Mouse (Mus musculus): ENCODE data around the gene Gm49318. TPM values are rescaled to one million over a fixed set of nuclear protein-coding genes. Genes with fewer than 3 reads are reported as not detected.
A peak's percentile ranks its signal among the peaks of the same experiment; 100 is the strongest.

Gm49318 gene
- polyA plus RNA-seq, 1 experiment from 2014 or later: not detected

DNA sequence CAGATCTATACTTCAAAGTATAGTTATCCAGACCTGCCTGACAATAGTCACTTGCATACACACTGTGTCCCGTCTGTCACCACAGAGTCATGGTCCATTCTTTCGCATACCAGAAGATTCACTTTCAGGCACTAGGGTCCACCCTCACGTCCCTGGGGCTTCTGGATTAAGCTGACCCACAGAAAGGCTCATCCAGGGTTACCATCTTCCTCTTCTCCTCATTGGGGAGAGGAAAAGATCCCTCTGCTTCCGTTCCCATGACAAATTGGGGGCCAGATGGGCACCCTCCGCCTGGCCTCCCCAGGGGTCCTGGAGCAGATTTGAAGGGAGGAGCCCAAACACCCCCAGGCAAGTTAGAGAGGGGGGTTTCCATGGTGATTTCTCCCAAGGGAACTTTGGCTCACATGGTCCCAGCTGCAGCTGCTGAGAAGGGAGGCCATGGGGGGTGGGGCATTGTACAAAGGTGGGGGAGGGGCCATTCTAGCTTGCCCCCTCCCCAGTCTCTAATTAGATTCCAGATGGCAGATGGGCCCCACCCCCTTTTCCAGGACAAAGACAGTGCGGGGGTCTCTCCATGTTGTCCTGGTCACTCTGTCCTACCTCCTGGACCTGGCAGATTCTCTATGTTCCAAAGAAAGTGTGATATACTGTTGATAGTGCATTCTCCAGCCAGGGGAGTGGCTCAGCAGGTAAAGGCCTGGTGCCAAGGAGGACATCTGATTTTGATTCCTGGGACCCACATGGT, 35.6 kb downstream of the Gm49318 start:
- DNase-seq (ENCODE audit: low spot score): no peak

DNA sequence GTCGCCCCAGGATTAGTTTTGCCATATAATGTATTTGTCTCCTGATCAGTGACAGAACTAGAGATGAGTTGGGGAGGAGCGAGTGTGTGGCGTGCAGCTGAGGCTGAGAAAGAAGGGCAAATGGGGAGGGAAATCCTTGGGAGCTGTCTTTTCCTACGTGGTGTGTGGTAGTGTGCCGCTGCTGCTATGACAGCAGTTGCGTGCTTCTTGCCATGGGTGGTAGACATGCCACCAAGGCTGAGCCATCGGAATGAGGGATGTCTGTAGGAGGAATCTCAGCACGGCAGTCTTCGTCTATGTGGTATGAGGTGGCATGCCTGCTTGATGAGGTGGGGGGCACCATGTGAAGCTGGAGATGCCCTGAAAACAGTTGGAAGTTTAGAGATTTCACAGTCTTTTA, 40.7 kb downstream of the Gm49318 start:
- DNase-seq (ENCODE audit: low spot score): no peak

DNA sequence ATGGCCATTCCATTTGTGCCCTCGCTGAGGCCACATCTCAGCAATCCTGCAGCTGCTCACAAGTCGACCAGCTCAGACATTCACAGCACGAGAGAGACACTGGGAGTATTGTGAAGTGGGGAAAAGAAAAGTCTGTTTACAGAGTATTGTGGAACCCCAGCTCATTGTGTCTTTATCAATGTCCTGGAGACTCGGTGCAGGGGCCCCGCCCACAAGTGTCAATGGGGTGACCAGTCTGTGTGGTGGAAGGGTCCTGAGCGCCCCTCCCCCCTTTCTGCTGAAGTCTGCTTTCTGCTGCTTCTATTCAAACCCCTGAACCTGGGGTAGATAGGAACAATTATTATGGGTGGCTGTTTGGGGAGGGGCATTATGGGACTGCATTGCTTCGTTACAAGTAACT, 42.6 kb downstream of the Gm49318 start:
- no peak for DNase-seq (ENCODE audit: low spot score)

DNA sequence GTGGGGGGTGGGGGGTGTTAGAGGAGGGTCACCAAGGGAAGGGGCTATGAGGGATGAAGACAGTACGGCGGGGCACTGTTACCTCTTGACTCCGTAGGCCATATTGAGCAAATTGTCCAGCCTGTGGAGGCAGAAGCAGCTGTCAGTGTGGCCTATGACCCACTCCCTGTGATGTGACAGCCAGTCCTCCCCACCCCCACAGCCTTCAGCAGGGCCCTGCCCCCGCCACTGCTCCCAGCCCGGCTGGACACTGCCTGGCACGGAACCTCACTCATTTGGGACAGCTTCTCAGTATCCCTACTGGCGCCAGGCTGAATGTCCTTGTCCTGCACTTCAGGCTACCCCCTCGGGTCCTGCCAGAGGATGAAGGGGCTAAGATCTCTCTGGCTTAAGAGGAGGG, 46.5 kb downstream of the Gm49318 start:
- no peak for DNase-seq (ENCODE audit: low spot score)

DNA sequence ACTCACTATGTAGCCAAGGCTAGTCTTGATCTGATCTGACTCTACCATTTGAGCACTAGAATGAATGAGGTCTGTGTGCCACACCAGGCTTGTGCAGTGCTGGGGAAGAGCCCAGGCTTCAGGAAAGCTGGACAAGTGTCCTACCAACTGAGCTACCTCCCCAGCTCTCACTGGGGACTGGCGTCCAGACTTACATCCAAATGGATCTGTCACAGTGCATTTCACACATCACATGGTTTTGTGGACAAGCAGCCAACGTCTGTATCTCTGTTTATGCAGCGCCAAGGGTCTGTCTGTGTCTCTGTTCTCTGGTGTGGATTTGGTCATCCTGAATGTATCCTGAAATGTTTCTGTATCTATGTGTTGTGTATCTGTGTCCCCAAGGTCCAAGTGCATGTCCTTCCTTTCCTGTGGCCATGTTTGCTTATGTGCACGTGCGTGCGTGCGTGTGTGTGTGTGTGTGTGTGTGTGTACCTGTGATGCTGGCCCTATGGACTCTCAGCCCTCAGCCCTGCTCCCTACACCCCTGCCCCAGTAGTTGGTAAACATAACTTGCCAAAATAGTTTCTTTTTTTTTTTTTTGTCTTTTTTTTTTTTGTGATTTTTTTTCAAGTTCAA, 53.7 kb downstream of the Gm49318 start:
- no peak for DNase-seq (ENCODE audit: low spot score)

DNA sequence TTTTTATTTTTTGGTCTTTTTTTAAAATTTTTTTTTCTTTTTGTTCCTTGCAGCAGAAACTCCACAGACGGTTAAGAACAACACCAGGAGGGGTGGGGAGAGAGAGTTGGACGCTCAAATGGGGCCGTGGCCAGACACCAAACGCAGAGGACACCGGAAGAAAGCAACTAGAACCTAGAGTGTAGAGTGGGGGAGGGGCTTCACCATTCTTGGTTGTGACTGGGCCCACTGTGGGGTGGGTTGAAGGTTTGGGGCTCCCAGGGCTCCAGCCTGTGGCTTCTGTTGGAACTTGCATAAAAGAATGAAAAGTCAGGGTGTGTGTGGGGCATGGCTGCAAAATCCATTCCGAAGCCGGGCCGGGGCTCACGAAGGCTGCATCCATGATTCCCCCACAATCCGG, 54.8 kb downstream of the Gm49318 start:
- DNase-seq (ENCODE audit: low spot score): peak; percentile 33

DNA sequence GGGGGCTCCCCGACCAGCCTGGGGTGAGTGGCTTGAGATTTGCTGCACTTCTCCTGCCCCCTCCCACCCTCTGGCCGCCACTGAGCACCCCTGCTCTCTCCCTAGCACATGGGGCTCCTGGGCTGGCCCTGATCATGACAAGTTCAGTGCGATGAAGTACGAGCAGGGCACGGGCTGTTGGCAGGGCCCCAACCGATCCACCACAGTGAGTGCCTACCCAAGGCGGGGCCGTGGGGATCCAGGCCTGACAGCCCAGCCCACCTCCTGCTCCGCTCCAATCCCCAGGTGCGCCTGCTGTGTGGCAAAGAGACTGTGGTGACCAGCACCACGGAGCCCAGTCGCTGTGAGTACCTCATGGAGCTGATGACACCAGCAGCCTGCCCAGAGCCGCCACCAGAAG, 58.3 kb downstream of the Gm49318 start:
- no peak for DNase-seq (ENCODE audit: low spot score)

DNA sequence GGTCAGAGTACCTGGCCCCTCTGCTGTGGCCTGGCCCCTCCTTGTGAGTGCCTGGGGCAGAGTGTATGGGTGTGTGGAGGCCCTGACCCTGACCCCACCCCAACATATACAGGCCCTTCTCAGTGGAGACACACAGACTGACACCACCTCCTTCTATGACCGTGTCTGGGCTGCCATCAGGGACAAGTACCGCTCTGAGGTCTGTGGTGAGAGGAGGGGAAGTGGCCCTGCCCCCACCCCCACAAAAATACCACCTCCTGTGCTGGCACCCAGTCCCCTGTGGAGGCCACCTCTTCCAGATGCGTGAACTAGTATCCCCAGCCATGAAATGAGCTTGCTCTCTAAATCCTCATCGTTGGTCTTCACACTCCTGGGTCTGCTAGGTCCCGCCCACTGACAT, 60.0 kb downstream of the Gm49318 start:
- DNase-seq (ENCODE audit: low spot score): peak; percentile 45

DNA sequence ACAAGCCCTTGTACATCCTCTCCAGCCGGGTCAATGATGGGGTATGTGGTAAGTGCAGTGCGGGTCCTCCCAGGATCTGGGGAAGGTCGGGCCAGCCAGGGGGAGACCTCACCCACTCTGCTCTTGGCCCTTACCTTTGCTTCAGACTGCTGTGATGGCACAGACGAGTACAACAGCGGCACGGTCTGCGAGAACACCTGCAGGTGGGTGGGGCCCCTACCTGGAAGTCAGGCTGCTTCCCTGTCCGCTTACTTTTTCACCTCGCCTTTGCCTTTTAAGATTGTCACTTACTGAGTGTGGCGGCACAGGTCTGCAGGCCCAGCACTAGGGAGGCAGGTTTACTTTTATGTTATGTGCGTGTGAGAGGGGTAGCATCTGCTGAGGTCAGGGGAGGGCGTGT, 66.5 kb downstream of the Gm49318 start:
- DNase-seq (ENCODE audit: low spot score): no peak

DNA sequence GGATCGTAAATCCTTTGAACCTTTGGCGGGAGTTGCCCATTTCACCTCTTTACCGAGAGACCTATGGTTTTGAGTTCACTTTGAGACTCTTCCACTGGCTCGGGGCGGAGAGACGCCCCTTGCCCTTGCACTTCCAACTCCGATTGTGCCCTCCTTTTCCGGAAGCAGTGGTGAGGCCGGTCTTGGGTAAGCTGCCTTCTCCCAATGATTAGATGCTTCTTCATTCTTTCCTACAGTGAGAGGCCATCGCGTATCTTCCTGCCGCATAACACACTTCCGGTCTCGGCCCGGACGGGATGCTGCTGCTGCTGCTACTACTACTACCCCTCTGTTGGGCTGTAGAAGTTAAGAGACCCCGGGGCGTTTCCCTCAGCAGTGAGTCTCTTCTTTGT, 67.9 kb downstream of the Gm49318 start:
- no peak for DNase-seq (ENCODE audit: low spot score)

DNA sequence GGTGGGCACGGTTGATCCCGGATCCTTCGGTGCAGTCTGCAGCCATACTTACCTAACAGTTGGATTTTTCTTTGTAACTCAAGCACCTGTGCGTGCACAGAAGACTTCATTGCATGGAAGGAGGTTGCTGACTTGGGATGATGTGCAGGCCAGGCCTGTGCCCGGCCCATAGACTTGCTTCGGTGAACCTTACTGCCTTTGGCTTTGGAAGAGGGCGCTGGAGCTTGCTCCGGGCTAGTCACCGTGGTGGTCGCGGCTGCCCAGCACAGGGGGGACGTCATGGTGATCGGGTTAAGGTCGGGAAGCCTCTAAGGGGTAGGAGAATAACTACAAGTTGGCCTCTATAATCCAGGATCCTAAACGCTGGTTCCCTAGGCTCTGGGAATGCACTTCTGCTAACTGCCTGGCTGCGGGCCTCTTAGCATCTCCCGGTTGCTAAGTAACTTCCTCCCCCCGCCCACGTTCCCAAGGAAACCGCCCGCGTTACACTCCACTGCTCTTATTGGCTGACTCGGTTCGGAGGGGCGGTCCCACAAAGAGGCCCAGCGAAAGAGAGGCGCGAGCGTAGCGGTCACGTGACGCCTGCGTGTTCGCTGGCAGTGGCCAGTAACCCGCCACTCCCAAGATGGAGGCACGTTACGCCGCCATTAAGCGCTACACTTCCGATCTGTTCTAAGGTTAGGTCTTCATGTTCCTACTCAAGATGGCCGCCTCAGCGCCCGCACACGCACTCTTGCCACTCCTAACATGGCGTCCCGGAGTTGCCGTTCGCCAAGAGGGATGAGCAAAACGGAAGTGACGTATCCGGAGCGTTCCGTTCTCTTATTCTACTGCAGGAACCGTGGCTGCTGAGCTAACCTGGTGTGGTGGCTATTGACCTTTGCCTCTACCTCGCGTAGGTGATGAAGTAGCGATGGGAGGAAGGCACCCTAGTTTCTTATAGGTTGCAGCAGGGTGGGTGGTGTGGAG, 68.6 kb downstream of the Gm49318 start, which contains the start of the genes Ccdc151 and Prkcsh:
Gene Ccdc151, minus strand, starts transcription at position 441 of the 969 bp plus-strand sequence.
Gene Prkcsh, plus strand, starts transcription at position 613 of the 969 bp plus-strand sequence.
- peak; percentile 100 for DNase-seq (ENCODE audit: low spot score)

DNA sequence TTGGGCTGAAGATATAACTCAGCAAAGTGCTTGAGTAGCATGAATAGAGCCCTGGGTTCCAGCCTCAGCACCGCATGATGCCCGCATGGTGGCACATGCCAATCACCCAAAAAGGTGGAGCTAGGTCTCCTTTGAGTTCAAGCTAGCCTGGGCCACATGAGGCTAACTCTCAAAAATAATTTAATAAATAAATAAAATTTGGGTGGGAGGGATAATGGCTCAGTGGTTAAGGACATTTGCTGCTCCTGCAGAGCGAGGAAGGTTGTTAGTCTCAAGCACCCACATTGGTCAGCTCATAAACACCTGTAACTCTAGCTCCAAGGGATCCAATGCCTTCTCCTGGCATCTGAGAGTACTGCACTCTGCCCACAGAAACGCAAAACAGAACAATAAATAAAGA, 69.4 kb downstream of the Gm49318 start:
- DNase-seq (ENCODE audit: low spot score): no peak

DNA sequence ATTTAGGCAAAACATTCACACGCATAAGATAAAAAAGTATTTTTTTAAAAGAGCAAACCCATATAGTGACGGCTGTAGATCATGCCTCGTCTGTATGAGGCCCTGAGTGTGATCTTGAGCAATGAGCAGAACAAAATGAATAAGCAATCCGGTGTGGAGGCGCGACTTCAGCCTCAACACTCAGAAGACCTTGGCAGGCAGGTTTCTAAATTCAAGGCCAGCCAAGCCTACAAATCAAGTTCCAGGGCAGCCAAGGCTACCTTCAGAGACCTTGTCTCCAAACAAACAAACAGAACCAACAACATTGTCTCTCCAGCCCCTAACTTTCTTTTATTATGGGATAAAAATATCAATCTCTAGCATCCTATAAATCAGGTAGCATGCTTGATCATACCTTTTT, 70.8 kb downstream of the Gm49318 start:
- no peak for DNase-seq (ENCODE audit: low spot score)

DNA sequence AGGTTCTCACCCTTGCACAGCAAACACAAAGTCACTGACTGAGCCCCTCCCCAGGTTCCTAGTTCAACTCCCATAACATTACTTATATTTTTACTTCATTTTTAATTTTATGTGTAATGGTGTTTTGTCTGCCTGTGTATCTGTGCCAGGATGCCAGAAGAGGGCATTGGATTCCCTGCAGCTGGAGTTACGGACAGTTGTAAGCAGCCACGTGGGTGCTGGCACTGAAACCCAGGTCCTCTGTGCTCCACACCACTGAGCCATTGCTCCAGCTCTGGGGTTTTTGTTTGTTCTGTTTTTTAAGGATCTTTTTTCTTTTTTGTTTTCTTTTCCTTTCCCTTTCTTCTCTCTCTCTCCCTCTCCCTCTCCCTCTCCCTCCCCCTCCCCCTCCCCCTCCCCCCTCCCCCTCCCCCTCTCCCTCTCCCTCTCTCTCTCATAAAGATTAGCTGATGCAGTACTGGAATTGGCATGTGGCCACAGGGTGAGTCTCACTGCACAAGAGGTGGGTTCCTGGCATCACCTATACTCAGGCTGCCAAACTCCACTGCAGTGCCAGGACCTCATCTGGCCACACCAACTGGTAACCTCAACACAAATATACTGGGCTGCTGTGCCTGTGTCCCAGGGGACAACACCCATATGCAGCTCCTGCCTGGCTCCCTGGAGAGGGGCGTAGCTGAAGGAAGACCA, 74.7 kb downstream of the Gm49318 start:
- DNase-seq (ENCODE audit: low spot score): no peak

DNA sequence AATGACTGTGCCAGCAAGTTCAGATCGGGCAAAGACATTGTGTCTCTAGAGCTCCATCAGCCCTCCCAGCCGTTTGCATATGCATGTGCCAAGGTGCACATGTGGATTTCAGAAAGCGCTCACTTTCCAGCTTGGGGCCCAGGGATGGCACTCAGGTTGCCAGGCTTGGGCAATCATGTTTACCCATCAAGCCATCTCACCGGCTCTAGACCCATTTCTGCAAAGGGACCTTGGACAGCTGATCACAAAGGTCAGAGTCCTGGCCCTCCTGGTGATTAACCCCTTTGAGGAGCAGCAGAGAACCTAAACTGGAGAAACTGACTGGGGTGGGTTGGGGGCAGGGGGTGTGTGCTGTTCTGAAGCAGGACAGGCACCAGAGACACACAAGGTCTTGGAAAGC, 78.8 kb downstream of the Gm49318 start:
- DNase-seq (ENCODE audit: low spot score): no peak

DNA sequence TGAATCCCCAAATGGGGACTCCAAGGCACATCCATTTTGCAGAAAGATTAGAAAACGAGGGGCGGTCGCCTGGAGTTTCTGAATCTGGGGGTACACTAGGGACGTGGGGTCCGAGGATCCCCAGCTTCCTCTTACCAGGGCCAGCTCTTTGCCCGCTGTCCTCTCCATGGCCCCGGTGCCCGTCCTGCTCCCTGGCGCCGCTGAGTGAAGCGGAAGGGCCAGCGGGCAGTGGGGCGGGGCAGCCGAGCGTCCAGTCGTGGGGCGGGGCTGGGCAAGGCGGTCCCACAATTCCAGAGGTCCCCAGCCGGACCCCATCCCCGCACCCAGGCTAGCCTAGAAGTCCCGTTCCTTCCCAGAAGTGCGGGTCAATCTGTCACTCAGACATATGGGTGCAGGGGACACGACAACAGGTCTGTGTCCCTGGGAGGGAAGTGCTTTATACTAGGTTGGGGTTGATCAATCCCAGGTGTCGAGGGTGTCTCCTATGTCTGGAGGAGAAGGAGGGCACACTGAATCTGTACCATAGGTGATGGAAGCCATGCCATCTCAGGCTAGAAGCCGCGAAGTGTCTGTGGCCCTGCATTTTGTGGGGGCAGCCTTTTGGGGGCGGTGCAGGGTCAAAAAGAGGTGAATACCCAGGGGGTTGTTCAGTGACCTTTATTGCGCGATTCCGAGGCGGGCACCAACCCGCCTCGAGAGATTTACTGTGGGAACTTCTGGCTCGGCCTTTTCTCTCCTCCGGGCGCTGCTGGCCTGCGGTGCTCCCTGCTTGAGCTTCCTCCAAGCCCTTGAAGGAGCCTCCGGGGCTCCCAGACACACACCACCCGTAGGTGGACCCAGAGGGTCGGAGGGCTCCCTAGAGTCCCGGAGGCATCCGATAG, 81.6 kb downstream of the Gm49318 start, which contains the start of gene Rgl3:
Gene Rgl3, minus strand, starts transcription at position 217 of the 881 bp plus-strand sequence.
- peak; percentile 29 for DNase-seq (ENCODE audit: low spot score)

DNA sequence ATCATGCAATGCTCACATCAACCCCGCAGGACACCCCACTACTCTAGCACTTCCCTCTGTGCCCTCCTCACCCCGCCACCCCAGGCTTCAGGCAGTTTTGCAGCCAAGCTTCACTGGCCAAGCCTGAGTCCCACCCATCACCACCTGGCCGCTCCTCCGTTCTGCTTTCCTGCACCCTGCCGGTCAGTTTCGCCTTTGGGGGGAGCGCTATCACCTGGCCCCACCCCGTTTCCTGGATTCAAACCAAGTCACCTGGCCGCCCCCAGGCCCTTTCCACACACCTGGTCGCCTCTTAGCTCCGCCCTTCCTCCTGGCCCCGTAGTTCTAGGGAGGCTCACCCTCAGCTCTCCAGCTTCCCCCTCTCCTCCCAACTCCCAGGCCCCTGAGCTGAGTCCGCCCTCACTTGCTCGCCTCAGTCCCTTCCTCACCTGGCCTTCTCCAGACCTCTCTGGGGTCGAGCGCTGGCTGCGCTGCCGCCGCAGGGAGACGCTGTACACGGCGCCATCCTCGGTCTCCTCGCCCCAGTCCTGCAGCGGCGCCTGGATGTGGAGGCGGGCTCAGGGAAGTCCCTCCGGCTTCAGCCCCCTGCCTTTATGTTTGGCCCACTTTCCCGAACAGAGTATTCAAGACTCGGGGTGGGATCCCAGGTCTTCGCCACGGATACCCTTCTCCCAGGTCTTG, 82.5 kb downstream of the Gm49318 start:
- DNase-seq (ENCODE audit: low spot score): no peak

DNA sequence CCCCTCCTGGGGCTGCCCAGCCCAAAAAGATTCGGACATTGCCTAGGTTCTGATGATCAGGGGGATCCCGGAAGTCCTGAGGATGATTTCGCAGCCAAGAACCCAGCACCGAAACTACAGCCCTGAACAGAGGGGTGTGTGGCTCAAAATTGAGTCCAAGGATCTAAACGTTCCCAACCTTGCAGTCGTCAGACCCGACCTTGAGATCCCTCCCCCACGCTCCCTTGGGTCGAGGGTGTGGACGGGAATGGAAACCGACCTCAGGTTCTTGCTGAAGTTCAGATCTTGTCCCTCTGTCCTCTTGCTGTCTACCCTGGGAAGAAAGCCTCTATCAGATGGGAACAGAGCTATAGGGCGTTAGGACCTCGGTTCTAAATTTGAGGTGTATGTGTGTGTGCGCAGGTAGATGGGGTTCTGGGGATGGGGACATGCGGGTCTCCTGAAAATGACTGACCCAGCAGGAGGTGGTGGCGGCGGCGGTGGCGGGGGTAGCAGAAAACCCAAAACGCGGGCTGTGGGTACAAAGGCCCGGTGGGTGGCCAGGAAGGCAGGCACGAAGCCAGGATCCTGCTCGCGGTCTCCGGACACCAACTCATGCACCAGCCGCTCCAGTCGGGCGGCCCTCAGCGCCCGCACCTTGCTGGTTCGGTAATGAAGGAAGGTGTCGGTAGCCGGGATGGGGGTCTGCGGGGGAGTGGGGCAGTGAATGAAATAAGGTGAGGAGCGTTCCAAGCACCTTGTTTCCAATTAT, 83.3 kb downstream of the Gm49318 start:
- DNase-seq (ENCODE audit: low spot score): no peak
